Mouse (Mus musculus): ENCODE results near the gene Ltbr. TPM values are rescaled to one million over a fixed set of nuclear protein-coding genes. Genes with fewer than 3 reads are reported as not detected.
A peak's percentile ranks its signal among the peaks of the same experiment; 100 is the strongest.

Gene Ltbr
- total RNA-seq, 2 experiments from 2014 or later: 20.3 to 21.2 TPM

- intact Hi-C loops (cut with DNase I): no loop called here
- peak overlapping the region; percentile 94 for H3K4me3 ChIP-seq
- TF ChIP-seq CTCF (IDR thresholded peaks at IDR 0.05): no peak
- peak overlapping the region; percentile 94 for H3K27ac ChIP-seq
- no peak for DNase-seq
Measured at GRCm38 (mm10) chr6:125352811-125353210, 39.1 kb upstream of the Ltbr start.

- peak overlapping the region; percentile 94 for H3K27ac ChIP-seq
- intact Hi-C loops (cut with DNase I): no loop called here
Measured at GRCm38 (mm10) chr6:125352046-125352384, 38.3 kb upstream of the Ltbr start.

GRCm38 (mm10) chr6:125351368-125352045 lies 37.8 kb upstream of the Ltbr start:
- Histone ChIP-seq H3K27ac (peak overlapping the region; percentile 94), H3K4me3 (peak overlapping the region; percentile 94)
- TF ChIP-seq CTCF (IDR thresholded peaks at IDR 0.05): no peak
- intact Hi-C loops (cut with DNase I): no loop called here
- peak; percentile 67 for DNase-seq

More at GRCm38 (mm10) chr6:125352046-125352384, 38.3 kb upstream of the Ltbr start:
- DNase-seq: no peak
- peak overlapping the region; percentile 94 for H3K4me3 ChIP-seq
- no peak for TF ChIP-seq CTCF (IDR thresholded peaks at IDR 0.05)

GRCm38 (mm10) chr6:125350995-125351324 lies 37.3 kb upstream of the Ltbr start:
- H3K4me3 ChIP-seq: peak overlapping the region; percentile 94
- no peak for DNase-seq
- intact Hi-C loops (cut with DNase I): no loop called here
- peak overlapping the region; percentile 94 for H3K27ac ChIP-seq
- TF ChIP-seq CTCF (IDR thresholded peaks at IDR 0.05): no peak

GRCm38 (mm10) chr6:125350231-125350994 lies 36.7 kb upstream of the Ltbr start:
- no peak for TF ChIP-seq CTCF (IDR thresholded peaks at IDR 0.05)

GRCm38 (mm10) chr6:125349575-125350230 lies 36.0 kb upstream of the Ltbr start:
- peak; percentile 78 for DNase-seq
- no peak for TF ChIP-seq CTCF (IDR thresholded peaks at IDR 0.05)
- peak overlapping the region; percentile 94 for H3K4me3 ChIP-seq
- intact Hi-C loops (cut with DNase I): loop anchor here (2.0 kb wide), 1 partner anchor 37 kb away; the partner anchor contains the start of gene Ltbr
- peak overlapping the region; percentile 94 for H3K27ac ChIP-seq

More at GRCm38 (mm10) chr6:125350231-125350994, 36.7 kb upstream of the Ltbr start:
- H3K4me3 ChIP-seq: peak overlapping the region; percentile 94
- H3K27ac ChIP-seq: peak overlapping the region; percentile 94
- intact Hi-C loops (cut with DNase I): no loop called here
- peak; percentile 87 for DNase-seq

- Histone ChIP-seq H3K4me3 (peak within 1 kb of the TSS; percentile 94), H3K27ac (peak within 1 kb of the TSS; percentile 94)
- DNase-seq: no peak
- TF ChIP-seq CTCF (IDR thresholded peaks at IDR 0.05): no peak
- intact Hi-C loops (cut with DNase I): loop anchor here (2.0 kb wide), 1 partner anchor 36 kb away; the partner anchor contains the start of gene Ltbr
Measured at GRCm38 (mm10) chr6:125348721-125349574, 35.3 kb upstream of the Ltbr start, which contains the start of gene Tnfrsf1a. TSS of gene Tnfrsf1a (plus strand) at chr6:125349362.

- no peak for DNase-seq
- Histone ChIP-seq H3K4me3 (no peak overlapping the region), H3K27ac (no peak overlapping the region)
- TF ChIP-seq CTCF (IDR thresholded peaks at IDR 0.05): no peak
- intact Hi-C loops (cut with DNase I): no loop called here
Measured at GRCm38 (mm10) chr6:125346029-125346428, 32.3 kb upstream of the Ltbr start.

- no peak for TF ChIP-seq CTCF (IDR thresholded peaks at IDR 0.05)
- no peak for DNase-seq
- H3K4me3 ChIP-seq: no peak overlapping the region
- H3K27ac ChIP-seq: no peak overlapping the region
- intact Hi-C loops (cut with DNase I): no loop called here
Measured at GRCm38 (mm10) chr6:125345625-125346024, 31.9 kb upstream of the Ltbr start.

- no peak for DNase-seq
- H3K27ac ChIP-seq: no peak overlapping the region
- TF ChIP-seq CTCF (IDR thresholded peaks at IDR 0.05): no peak
- intact Hi-C loops (cut with DNase I): no loop called here
- no peak overlapping the region for H3K4me3 ChIP-seq
Measured at GRCm38 (mm10) chr6:125344866-125345265, 31.2 kb upstream of the Ltbr start.

- Histone ChIP-seq H3K4me3 (no peak overlapping the region), H3K27ac (peak overlapping the region; percentile 46)
- intact Hi-C loops (cut with DNase I): no loop called here
- DNase-seq: no peak
- no peak for TF ChIP-seq CTCF (IDR thresholded peaks at IDR 0.05)
Measured at GRCm38 (mm10) chr6:125344084-125344483, 30.4 kb upstream of the Ltbr start.

- TF ChIP-seq CTCF (IDR thresholded peaks at IDR 0.05): no peak
- intact Hi-C loops (cut with DNase I): no loop called here
- no peak for DNase-seq
- Histone ChIP-seq H3K27ac (no peak overlapping the region), H3K4me3 (no peak overlapping the region)
Measured at GRCm38 (mm10) chr6:125342198-125342597, 28.5 kb upstream of the Ltbr start.
